Mouse (Mus musculus) cerebellum, adult 11-12 months (tissue): ENCODE data around the gene Igsf11.
A peak's percentile ranks its signal among the peaks of the same experiment; 100 is the strongest.

Experiments
- DNase-seq: peaks from one replicate; pipeline ENCODE4 v3.0.0; 2022

The Igsf11 gene

DNA sequence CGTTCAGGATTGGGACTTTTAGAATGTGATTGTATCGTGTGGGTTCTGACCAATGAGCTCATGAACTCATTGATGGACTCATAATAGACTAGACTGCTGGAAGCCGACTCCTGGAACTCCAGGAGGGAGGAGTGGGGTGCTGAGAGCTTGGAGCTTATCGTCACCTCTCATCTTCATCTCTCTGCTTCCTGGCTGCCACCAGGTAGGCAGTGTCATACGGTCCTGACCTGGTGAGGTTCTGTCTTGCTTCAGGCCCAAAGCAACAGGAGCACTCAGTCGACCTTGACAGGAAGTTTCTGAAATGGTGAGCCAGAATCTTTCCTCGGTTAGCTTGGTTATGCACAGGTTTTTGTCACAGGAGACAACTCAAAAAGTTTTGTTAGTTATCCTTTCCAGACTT is at the start of gene Igsf11:
Gene Igsf11 (plus strand): TSS at position 301 of the 400 bp plus-strand sequence.
- no peak for DNase-seq

DNA sequence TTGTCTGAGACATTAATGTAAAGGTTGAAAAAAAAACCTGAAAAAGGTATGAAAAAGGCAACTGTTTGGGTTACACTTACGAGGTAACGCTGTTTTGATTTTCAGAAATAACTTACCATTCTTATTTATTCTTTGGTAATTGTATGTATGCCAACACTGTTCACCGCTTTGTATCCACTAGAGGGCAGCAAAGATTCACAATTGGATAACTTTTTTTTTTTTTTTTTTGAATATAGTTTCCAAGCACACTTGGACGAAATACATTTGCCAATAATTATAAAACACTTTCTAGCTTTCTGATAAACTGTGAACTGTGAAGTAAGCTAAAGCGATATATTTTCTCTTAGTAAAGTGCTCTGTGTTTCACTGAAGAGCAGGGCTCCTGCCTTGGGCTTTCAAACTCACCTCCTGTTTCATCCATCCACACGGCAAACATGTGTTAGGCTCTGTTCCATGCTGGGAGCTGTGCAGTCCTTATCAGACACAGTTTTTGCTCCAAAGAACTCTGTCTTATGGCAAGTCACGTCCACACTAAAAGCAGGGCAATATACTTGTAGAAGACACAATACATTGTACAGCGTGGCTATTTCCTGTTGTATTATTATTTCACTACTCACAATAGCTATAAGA is 34.2 kb upstream of the Igsf11 start:
- DNase-seq: no peak

DNA sequence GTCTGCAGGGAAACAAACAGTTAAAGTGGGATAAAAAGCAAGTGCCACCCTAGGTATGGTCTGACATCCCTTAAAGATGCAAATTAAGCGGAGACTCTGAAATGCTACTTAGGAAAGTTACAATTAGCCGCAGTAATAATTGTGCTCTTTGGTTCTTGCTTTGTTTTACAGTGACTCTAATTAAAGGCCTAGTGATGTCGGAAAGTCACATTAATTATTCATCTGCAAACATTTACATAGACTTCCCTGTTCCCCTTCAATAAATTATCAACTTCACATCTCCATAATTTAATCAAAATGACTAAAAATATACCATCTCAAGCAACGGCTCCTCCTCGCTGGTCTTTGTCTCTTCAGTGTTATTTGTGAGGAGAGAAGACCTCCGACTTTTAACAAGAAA is 31.9 kb upstream of the Igsf11 start:
- DNase-seq: no peak

DNA sequence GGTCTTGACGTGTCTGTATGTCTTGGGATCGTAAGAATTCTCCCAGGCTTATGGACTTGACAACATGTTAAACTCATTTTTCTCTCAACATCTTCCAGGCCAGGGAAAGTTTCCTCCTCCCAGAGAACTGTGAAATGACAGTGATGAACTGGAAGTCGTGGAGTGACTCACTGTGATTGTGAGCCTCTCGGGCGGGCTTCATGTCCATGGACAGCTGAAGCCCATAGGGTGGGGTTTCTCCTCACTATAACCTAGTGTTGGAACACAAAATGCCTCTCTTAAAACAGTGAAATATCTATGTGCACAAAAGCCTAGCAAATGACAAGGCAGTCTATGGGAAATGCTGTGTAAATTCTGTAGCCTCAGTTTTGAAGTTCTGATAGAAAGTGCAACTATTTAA is 28.1 kb upstream of the Igsf11 start:
- no peak for DNase-seq

DNA sequence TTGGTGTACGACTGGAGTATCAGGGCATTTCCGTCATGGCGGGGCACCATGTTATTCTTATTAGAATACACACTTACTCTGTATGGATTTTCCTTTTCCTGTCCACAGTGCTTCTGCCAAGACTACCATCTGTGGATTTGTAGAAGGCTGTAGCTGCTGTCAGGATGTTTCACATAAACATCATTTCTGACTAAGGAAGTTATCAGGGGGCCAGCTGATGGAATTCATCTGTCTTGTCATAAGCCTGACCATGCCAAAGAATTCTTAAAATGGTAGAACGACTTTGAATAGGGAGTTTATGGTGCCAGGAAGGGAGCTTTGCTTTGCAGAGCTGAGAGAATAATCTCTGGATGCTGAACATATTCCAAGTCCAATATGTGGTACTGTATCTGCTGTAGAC is 19.2 kb upstream of the Igsf11 start:
- no peak for DNase-seq

DNA sequence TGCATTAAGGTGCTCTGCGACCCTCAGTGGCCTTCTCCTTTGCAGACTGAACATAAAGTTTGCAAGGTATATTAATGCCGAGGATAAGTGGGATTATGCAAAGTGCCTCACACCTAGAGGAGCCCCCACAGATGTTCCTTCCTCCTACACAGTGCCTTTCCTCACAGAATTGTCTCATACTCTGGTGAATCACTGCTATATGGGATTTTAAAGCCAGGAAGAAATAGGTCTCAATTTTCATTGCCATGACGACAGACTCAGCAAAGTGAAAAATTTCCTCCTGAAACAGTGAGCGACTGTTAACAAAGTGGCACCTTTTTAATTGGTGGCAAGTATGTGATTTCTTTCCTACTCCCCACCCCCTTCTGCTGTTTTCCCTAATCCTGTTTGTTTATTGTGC is 18.0 kb upstream of the Igsf11 start:
- DNase-seq: no peak

DNA sequence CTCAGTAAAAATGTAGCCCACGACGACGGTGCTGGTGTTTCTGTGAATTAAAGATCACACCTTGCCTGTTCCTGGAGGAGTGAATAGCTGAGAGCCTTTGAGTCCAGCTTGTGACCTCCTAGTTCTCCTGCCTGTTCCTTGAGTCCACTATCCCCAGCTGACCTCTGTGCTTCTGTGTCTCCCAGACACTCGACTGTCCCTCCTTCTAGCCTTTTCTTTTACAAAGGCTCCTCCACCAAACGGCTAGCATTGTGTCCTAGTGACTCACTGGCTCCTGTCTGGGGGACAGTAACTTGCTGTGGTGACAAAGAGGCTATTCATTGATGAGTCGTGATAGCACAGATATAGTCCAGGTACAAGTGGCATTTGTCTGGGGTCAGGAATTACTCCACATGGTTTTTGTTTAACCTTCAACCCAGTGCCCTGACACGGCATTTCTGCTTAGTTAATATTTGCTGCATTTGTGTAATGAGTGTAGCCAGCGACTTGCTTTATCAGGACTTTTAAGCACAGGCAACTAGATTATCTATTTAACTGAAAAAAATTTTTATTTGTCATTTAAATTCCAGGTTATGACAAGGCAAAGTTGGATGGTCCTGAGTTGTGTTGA is 6.5 kb downstream of the Igsf11 start:
- DNase-seq: no peak

DNA sequence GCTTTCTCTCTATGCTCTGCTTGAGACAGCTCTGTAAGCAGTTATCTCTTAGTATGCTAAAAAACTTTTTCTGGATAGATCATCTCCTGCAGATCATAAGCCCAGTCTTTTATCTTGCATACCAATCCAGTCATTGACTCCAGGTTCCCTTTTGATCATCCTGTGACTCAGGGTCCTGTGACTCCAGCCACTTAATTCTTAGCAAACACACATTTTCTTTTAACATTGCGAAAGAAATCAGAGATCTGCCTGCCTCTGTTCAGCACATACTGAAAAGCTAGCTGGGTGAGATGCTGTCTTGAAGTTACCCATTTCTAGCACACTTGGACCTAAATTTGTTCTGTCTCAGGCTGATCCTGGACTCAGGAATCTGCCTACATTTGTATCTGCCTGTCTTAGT is 7.6 kb downstream of the Igsf11 start:
- DNase-seq: no peak

DNA sequence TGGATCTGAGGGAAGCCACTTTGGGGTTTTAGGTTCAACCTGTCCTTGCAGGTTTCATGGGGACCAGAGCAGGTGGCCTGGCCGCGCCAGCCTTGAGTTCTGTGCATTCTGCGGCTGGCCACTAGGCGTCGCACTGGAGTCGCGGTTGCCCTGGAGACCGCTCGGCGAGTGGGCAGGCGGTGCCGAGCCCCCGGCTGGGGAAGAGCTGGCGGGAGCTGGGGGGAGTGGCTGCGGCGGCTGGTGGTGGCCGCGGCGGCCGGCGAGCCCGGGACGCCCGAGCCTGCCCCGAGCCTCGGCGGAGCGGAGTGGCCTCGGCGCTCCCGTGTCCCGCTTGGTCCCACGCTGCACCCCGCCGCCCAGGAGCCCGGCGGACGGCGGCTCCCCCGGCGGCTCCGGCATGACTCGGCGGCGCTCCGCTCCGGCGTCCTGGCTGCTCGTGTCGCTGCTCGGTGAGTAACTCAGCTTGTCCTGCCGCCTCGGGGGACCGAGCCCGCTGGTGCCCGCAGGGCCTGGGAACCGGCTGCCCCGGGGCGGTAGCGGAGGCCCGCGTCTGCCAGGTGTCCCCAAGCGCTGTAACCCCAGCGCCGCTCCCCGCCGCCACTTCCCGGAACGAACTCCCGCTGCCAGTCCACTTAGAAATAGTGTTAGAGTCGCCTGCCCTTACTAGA is 9.8 kb downstream of the Igsf11 start:
- DNase-seq: peak; percentile 76

DNA sequence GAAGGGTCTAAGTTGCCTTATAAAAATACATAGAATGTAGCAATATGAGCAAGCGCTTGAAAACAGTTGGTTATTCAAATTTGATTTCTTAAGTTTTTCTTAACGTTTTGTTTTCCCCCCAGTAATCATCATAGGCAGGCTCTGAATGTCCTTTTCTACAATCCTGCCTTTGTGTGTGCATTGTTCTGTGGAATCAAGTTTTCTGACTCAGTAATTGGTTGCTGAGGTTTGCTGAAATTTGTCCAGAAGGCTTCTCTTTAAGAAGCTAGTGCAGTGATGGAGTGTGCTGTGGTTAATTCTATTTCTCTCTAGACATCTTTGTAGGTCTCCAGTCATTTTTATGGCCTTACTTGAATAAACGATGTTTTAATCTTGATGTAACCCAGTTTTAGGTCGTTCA is 10.5 kb downstream of the Igsf11 start:
- DNase-seq: no peak

DNA sequence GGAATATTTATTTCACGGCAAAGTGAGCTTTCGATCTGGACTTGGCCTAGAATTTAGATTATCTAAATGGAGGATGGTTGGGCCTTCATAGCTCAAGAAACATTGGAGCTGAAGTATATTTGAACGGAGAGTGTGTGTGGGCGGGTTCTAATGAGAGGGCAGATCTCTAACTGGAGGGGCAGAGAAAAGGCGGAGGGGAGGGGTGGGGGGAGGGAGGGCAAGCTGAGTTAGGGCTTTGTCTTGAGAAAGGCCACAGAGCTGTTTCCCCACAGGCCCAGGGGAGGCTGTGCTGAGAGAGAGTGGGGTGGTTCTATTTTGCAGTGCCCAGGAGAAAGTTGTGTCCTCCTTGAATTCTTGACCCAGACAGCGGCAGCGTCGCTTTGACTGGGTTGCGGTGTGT is 11.7 kb downstream of the Igsf11 start:
- DNase-seq: no peak

DNA sequence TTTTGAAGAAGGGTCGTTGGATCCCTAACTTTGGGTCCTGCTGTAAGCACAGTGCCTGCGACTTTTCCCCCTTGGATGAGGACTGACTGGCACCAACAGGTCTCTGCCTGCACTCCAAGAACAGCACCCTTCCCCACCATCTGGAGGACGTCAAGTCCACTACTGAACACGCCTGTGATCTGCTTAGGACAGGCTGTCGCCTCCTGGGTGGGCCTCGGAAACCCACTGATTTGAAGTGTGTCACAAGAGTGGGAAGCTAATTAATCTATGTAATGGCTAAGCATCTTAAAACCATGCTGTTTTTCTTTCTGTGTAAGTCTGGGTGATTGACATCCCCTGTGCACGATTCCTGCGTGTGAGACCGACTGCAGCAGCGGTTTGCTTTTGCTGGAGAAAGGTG is 13.4 kb downstream of the Igsf11 start:
- no peak for DNase-seq

DNA sequence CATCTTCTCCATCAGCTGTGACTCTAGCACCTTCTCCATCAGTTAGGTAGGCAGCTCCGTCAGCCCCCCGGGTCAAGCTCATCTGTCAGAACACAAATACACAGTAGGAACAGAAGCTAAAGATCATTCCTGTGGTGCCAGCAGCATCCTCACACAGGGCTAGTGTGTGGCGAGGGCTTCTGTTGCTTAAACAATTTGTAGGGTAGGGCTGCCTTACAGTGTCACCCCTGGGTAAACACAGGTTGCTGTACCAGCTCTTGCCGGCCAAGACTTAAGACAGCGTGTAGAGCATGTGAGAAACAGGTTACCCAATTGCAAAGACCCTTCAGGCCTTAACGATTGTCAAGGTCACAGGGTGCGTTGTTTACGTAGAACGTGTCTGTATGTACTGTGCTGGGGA is 15.8 kb downstream of the Igsf11 start:
- DNase-seq: no peak

DNA sequence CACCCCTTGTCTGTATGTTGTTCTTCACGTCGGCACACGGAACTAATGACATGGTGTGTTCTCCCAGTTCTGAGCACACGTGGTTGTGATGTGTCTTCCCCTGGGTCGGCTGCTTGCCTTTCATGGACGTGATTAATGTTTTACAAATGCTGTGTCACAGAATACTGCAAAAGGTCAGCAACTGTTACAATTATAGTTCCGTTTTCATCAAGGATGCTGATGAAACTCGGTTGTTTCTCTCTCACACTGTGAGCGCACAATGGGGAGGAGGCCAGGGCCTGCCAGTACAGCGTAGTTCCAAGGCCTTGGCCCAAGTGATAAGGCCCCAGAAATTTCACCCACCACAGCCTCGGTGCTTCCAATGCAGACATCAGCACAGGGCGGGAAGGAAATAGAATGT is 17.0 kb downstream of the Igsf11 start:
- DNase-seq: no peak

DNA sequence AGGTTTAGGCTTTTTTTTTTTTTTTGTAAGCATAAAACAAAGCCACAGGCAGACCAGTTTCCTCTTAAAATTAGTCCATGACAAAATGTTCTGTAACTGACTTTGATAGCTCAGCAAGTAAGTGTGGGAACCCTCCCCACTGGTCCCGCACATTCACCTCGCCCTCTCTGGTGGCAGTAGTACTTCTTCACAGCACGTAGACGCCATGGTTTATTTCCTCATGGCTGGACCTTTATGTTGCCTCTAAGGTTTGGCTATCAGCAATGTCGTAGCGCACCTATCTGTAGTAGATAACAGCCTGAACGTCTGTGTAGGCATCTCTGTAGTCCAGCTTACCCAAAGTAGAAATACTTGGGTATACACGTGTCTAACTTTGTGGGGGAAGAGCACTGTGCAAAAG is 17.6 kb downstream of the Igsf11 start:
- DNase-seq: no peak

DNA sequence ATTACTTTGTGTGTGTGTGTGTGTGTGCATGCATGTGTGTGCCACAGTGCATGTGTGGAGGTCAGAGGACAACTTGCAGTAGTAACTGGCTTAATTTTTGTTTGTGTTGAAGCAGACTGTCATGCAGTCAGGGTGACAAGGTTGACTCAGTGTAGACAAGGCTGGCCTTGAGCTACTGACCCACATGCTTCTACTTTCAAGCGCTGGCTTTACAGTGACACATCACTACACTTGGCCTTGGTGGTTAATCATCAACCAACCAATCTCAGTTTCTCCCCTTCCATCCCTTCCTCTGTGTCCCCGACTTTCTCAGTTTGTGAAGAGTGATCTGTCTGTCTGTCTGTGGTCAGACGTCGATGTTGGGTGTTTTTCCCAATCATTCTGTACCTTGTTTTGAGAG is 23.0 kb downstream of the Igsf11 start:
- no peak for DNase-seq

DNA sequence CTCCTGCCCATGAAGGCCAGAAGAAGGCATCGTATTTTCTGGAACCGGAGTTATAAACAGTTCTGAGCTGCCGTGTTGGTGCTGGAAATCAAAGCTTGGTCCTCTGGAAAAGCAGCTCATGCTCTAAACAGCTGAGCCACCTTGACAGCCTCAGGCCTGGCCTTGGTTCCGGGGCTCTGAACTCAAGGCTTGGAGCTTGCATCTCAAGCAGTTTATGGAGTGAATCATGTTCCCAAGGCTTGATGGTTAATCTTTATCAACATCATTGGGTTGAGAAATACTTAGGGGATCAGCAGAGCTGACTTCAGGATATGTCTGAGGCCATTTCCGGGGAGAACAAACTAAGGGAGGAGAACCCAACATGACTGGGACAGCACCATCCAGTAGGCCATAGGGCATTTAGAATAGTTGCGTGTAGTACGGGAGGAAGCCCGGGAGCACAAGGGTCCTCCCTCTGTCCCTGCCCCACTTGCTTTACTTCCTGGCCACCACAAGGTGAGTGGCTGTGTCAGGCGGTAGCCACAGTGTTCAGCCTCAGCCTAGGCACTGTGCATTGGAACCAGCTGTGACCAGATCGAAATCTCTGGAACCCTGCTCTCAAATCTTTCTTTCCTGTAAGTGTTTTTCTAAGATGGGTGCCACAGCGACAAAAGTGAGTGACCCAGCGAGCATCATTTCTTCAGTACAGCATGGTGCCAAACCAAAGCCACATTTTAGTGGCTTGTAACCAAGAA is 23.7 kb downstream of the Igsf11 start:
- no peak for DNase-seq

DNA sequence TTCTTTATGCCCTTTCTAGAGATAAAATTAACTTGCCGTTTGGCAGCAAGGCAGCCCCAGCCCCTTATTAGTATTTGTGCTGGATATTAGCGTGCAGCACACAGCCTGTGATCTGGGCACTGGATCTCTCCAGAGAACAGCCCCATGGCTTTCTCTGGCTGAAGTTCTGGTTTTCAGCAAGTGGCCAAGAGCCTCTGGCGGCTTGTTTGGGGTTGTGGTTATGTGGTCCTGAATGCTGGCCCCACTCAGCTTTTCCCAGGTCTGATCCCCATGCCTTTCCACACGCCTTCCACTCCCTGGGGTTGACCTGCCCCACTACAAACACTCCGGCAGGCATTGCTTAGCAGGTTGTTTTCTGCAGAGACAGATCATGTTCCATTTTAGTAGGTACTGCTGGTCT is 24.4 kb downstream of the Igsf11 start:
- DNase-seq: peak; percentile 4

DNA sequence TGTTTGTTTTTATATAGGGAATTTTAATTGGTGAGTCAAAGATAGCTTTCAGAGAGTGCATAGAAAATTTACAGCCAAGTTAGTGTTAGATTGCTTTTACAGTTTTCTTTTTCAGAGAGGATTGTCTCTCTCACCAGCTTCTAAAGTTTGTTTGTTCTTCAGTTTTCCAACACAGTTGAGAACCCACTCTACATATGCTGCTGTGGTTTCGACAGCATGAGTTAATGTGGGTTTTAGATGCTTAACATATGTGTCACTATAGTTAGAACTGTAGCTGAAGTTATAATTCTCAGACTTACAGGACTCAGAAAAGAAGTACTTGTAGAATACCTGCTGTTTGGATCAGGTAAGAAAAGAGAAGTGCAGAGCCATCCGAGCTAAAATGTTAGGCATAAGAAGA is 25.6 kb downstream of the Igsf11 start:
- DNase-seq: no peak

DNA sequence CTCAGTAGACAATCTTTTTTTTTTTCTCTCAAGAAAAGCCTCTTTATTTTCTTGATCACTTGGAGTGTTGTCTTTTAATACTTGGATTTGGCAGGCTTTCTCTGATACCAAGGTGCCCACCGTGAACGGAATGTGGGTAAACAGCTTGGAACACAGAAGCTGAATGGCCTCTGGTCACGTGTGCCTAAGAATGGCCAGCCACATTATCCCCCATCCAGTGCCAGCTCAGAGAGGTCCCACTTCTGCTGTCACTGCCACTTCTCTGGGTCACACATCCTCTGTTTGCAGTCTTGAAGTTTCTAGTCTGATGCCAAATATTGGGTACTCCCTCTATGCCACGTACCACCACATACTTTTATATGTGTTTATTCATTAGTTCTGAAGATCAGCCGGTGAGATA is 28.0 kb downstream of the Igsf11 start:
- no peak for DNase-seq

DNA sequence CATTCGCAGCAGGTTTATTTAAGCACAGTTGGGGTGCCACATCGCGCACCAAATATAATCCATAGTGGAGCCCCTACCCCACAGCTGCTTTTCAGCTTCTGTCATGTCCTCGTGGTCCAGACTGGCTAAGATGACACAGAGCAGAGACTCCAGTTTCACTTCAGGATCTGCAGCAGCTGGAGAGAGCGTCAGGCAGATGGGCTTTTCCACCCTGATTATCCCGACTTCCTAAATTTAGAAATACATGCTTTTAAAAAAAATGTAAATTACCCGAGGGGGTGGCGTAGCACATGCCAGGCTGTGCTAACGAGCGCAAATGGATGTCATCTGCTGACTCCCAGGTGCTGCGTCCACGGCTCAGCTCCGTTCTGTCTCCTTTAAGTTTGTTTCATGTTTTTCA is 32.5 kb downstream of the Igsf11 start:
- no peak for DNase-seq

DNA sequence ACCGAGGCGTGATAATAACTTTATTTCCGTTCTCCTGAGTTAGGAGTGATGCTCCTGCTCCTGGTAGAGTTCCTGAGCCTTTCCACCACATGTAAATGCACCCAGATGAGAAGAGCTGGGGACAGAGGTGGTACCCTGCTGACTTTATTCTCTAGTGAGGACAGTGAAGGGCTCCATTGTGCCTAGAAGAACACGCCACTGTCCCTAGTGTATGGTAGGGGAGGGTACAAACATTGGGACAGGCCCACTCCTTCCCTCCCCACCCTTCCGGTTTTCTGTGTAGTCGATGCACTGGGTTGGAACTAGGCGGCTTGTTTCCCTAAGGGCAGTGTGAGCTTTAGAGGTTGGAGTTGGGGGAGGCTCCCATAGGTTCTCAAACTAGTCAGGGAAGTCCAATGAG is 36.3 kb downstream of the Igsf11 start:
- no peak for DNase-seq

DNA sequence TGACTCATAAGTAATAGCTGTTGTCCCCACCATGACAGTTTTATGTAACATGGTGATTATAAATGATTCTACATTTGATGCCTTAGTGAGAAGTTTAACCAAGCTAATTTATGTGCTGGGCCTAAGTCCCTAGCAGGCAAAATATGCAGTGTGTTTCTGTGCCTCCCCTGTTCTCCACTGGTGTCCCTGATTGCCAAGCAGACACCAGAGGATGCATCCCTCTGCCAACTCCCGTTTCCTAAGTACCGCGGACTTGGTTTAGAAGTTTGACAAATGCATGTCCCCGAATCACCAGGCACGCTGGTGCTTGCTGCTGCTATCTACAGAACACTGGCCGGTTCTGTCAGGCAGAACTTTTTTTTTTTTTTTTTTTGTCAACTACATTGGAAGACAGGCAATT is 39.0 kb downstream of the Igsf11 start:
- DNase-seq: no peak

DNA sequence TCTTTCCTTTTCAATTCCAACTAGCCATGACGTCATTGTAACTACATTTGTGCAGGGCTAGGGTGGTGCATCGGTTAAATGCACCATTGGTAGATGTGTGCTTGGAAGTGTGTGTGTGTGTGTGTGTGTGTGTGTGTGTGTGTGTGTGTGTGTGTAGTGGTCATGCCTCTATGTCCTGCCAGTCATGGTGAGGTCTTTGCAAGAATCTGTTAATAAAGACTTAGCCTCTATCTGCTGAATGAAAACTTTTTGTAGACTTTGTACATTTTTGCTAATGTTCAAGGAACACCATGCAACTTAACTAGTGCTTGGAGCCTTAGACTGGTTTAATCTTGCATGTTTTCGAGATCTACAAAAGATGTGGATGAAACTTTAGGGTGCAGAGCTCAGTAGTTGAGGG is 48.3 kb downstream of the Igsf11 start:
- DNase-seq: no peak
